Mouse (Mus musculus) forebrain, embryonic 12.5 days (tissue): ENCODE results near the gene Shc2. TPM values are rescaled to one million over a fixed set of nuclear protein-coding genes. Genes with fewer than 3 reads are reported as not detected.

Source experiments
- ATAC-seq: fragments of 200-750 bp; cut with Nextera tagmentation; 2 replicates; pipeline ENCODE4 v1.8.0; 2017; ENCODE audit warnings: moderate TSS enrichment; ENCODE audit not compliant: low FRiP score
- H3K27ac ChIP-seq: fragments of 300-500 bp; sonication (generic); 2 replicates; pipeline ENCODE4 v1.5.1; 2016; ENCODE audit warnings: mild to moderate bottlenecking
- H3K27me3 ChIP-seq: fragments of 300-500 bp; sonication (generic); 2 replicates; pipeline ENCODE4 v1.6.1; 2016; ENCODE audit warnings: mild to moderate bottlenecking
- H3K36me3 ChIP-seq: fragments of 300-500 bp; sonication (generic); replicated peaks from 2 replicates; pipeline ENCODE4 v1.6.1; 2016; ENCODE audit warnings: mild to moderate bottlenecking
- H3K4me1 ChIP-seq: fragments of 300-500 bp; sonication (generic); 2 replicates; pipeline ENCODE4 v1.6.1; 2016
- H3K4me2 ChIP-seq: fragments of 300-500 bp; sonication (generic); 2 replicates; pipeline ENCODE4 v1.6.1; 2016; ENCODE audit warnings: mild to moderate bottlenecking, moderate library complexity
- H3K4me3 ChIP-seq: fragments of 300-500 bp; sonication (generic); replicated peaks from 2 replicates; pipeline ENCODE4 v1.5.1; 2016; ENCODE audit warnings: mild to moderate bottlenecking
- H3K9ac ChIP-seq: fragments of 300-500 bp; sonication (generic); 2 replicates; pipeline ENCODE4 v1.6.1; 2016; ENCODE audit warnings: mild to moderate bottlenecking
- H3K9me3 ChIP-seq: fragments of 300-500 bp; sonication (generic); 2 replicates; pipeline ENCODE4 v1.6.1; 2016
- WGBS: fragments of 180-500 bp; shearing (Covaris S2); methylation state at CpG from one replicate; pipeline ENCODE4 v1.1.7; 2016; 5-methylcytosine and 5-hydroxymethylcytosine counted together
- polyA plus RNA-seq: library from polyadenylated mRNA; unstranded; fragments of >200 nt; fragmentation: Nextera tagmentation; extraction: Ambion mirVana; gene quantifications from 2 replicates; pipeline ENCODE4 v1.2.1, GENCODE M21; 2016

Shc2 gene
- polyA plus RNA-seq, 1 experiment from 2014 or later = 12.7 TPM

GRCm38 (mm10) chr10:79569921-79570320, 67.8 kb downstream of the Shc2 start:
- Histone ChIP-seq H3K36me3 (no peaks in the 10 kb centered on the region), H3K27ac (no peak overlapping the region), H3K4me3 (no peak overlapping the region), H3K4me2 (no peak overlapping the region), H3K27me3 (no peaks in the 10 kb centered on the region), H3K9ac (no peak overlapping the region), H3K4me1 (no peaks in the 10 kb centered on the region), H3K9me3 (peaks cover 4% of the 10 kb centered on the region; the same call in 1 of the 2 replicates)
- ATAC-seq = no peak
- 91% methylated on average over 5 of the region's 5 CpGs for WGBS

Other genes with a start within 250 kb of the Shc2 start
- gene Vmn2r83, start 169.2 kb downstream of the Shc2 start, polyA plus RNA-seq = not detected in 2 replicates
- gene Plpp2, start 104.1 kb downstream of the Shc2 start, polyA plus RNA-seq = 9.2 and 10.6 TPM in 2 replicates
- 69.0 and 70.6 TPM in 2 replicates for gene Mier2, start 82.7 kb downstream of the Shc2 start, polyA plus RNA-seq
- gene Theg, start 50.6 kb downstream of the Shc2 start, polyA plus RNA-seq = not detected in 2 replicates
- 0.05 TPM in 1 of 2 replicates, not detected in the other for gene C2cd4c, start 23.9 kb downstream of the Shc2 start, polyA plus RNA-seq
- not detected in 2 replicates for gene Odf3l2, start 7.8 kb upstream of the Shc2 start, polyA plus RNA-seq
- 0.99 and 1.0 TPM in 2 replicates for gene Madcam1, start 26.6 kb upstream of the Shc2 start, polyA plus RNA-seq
- gene Tpgs1, start 31.5 kb upstream of the Shc2 start, polyA plus RNA-seq = 61.0 and 62.5 TPM in 2 replicates
- 129 and 141 TPM in 2 replicates for gene Cdc34, start 44.3 kb upstream of the Shc2 start, polyA plus RNA-seq
- gene Gzmm, start 51.1 kb upstream of the Shc2 start, polyA plus RNA-seq = 1.1 and 1.6 TPM in 2 replicates
- gene Bsg, start 66.6 kb upstream of the Shc2 start, polyA plus RNA-seq = 474 and 500 TPM in 2 replicates
- gene Hcn2, start 78.7 kb upstream of the Shc2 start, polyA plus RNA-seq = 0.11 and 0.18 TPM in 2 replicates
- 43.7 and 47.6 TPM in 2 replicates for gene Polrmt, start 108.7 kb upstream of the Shc2 start, polyA plus RNA-seq
- gene Fgf22, start 117.2 kb upstream of the Shc2 start, polyA plus RNA-seq = 0.47 and 0.68 TPM in 2 replicates
- 96.8 and 103 TPM in 2 replicates for gene Rnf126, start 129.0 kb upstream of the Shc2 start, polyA plus RNA-seq
- gene Fstl3, start 139.4 kb upstream of the Shc2 start, polyA plus RNA-seq = 0.55 and 1.0 TPM in 2 replicates
- gene Prss57, start 153.0 kb upstream of the Shc2 start, polyA plus RNA-seq = 0.09 TPM in 1 of 2 replicates, not detected in the other
- 184 and 194 TPM in 2 replicates for gene Palm, start 155.7 kb upstream of the Shc2 start, polyA plus RNA-seq
- gene Misp, start 183.1 kb upstream of the Shc2 start, polyA plus RNA-seq = 0.81 and 1.1 TPM in 2 replicates
- gene Ptbp1, start 216.5 kb upstream of the Shc2 start, polyA plus RNA-seq = 223 TPM in 2 replicates
- 14.8 and 16.2 TPM in 2 replicates for gene Prtn3, start 236.6 kb upstream of the Shc2 start, polyA plus RNA-seq
- gene Plppr3, start 236.7 kb upstream of the Shc2 start, polyA plus RNA-seq = 223 and 250 TPM in 2 replicates
- not detected in 2 replicates for gene Elane, start 248.3 kb upstream of the Shc2 start, polyA plus RNA-seq